Mouse (Mus musculus): Measurements from ENCODE around the gene Pcnx2. TPM values are rescaled to one million over a fixed set of nuclear protein-coding genes. Genes with fewer than 3 reads are reported as not detected.

Gene Pcnx2
- total and polyA plus RNA-seq, 3 experiments, result not detected

- Histone ChIP-seq H3K27ac (ENCODE audit: insufficient read depth, low read depth) (no peak overlapping the region), H3K4me2 (ENCODE audit: insufficient read depth, low read depth, poor library complexity, severe bottlenecking) (no peak overlapping the region), H3K4me1 (ENCODE audit: control insufficient read depth in 1 of 2, insufficient read depth in 2 of 2) (peaks cover 0 to 7% of the 10 kb centered on the region in 2 experiments; a peak in 2 of 4 replicates), H3K4me3 (replicated peaks in 1 of 3; ENCODE audit: low read depth in 2 of 3, low read length in 2 of 3, poor library complexity in 1 of 3) (no peak overlapping the region), H3K9ac (ENCODE audit: insufficient read depth, low read depth) (no peak overlapping the region), H3K9me3 (replicated peaks; ENCODE audit: low read length) (no peaks in the 10 kb centered on the region), H3K27me3 (replicated peaks) (peaks cover 5% of the 10 kb centered on the region), H3K79me2 (replicated peaks; ENCODE audit: control insufficient read depth, extremely low read depth, insufficient read depth, poor library complexity, severe bottlenecking) (no peaks in the 10 kb centered on the region), H3K36me3 (replicated peaks in 1 of 2; ENCODE audit: control insufficient read depth in 1 of 2, insufficient read depth in 1 of 2, low read length in 1 of 2) (no peaks in the 10 kb centered on the region)
- dilution Hi-C loops (cut with MboI; ENCODE audit: extremely low pct_ligation_motif_present, extremely low pct_unique_long_range_greater_than_20kb, low sequenced_read_pairs), result no loop called here
- no peak for TF ChIP-seq POLR2A (IDR thresholded peaks at IDR 0.05; ENCODE audit: low read depth, low read length)
- TF ChIP-seq PAX5 (IDR thresholded peaks at IDR 0.05; ENCODE audit: low read length), result no peak
- TF ChIP-seq GABPA (IDR thresholded peaks at IDR 0.05; ENCODE audit: insufficient replicate concordance, low read depth, low read length), result no peak
- in situ Hi-C loops (cut with MboI; ENCODE audit: low pct_ligation_motif_present, low pct_unique_long_range_greater_than_20kb, low sequenced_read_pairs), result no loop called here
- no peak for DNase-seq (ENCODE audit: extremely low read depth)
Observed at GRCm38 (mm10) chr8:125856160-125856559, 42.0 kb downstream of the Pcnx2 start.

- in situ Hi-C loops (cut with MboI; ENCODE audit: low pct_ligation_motif_present, low pct_unique_long_range_greater_than_20kb, low sequenced_read_pairs), result no loop called here
- no peak for DNase-seq (ENCODE audit: extremely low read depth)
- H3K4me3 ChIP-seq (replicated peaks in 1 of 3; ENCODE audit: low read depth in 2 of 3, low read length in 2 of 3, poor library complexity in 1 of 3), result no peak overlapping the region
- H3K36me3 ChIP-seq (replicated peaks in 1 of 2; ENCODE audit: control insufficient read depth in 1 of 2, insufficient read depth in 1 of 2, low read length in 1 of 2), result no peaks in the 10 kb centered on the region
- peaks cover 5% of the 10 kb centered on the region for H3K27me3 ChIP-seq (replicated peaks)
- H3K4me2 ChIP-seq (ENCODE audit: insufficient read depth, low read depth, poor library complexity, severe bottlenecking), result no peak overlapping the region
- peaks cover 0 to 7% of the 10 kb centered on the region in 2 experiments; a peak in 2 of 4 replicates for H3K4me1 ChIP-seq (ENCODE audit: control insufficient read depth in 1 of 2, insufficient read depth in 2 of 2)
- no peak overlapping the region for H3K27ac ChIP-seq (ENCODE audit: insufficient read depth, low read depth)
- H3K9ac ChIP-seq (ENCODE audit: insufficient read depth, low read depth), result no peak overlapping the region
- H3K79me2 ChIP-seq (replicated peaks; ENCODE audit: control insufficient read depth, extremely low read depth, insufficient read depth, poor library complexity, severe bottlenecking), result no peaks in the 10 kb centered on the region
- no peak for TF ChIP-seq RAD21 (IDR thresholded peaks at IDR 0.05; ENCODE audit: low read depth, low read length)
- H3K9me3 ChIP-seq (replicated peaks; ENCODE audit: low read length), result no peaks in the 10 kb centered on the region
- dilution Hi-C loops (cut with MboI; ENCODE audit: extremely low pct_ligation_motif_present, extremely low pct_unique_long_range_greater_than_20kb, low sequenced_read_pairs), result no loop called here
Observed at GRCm38 (mm10) chr8:125854379-125854778, 43.7 kb downstream of the Pcnx2 start.

- peaks cover 5% of the 10 kb centered on the region for H3K27me3 ChIP-seq (replicated peaks)
- H3K4me1 ChIP-seq (ENCODE audit: control insufficient read depth in 1 of 2, insufficient read depth in 2 of 2), result peaks cover 0 to 1% of the 10 kb centered on the region in 2 experiments; a peak in 2 of 4 replicates
- H3K9me3 ChIP-seq (replicated peaks; ENCODE audit: low read length), result no peaks in the 10 kb centered on the region
- H3K9ac ChIP-seq (ENCODE audit: insufficient read depth, low read depth), result no peak overlapping the region
- no peak overlapping the region for H3K4me2 ChIP-seq (ENCODE audit: insufficient read depth, low read depth, poor library complexity, severe bottlenecking)
- in situ Hi-C loops (cut with MboI; ENCODE audit: low pct_ligation_motif_present, low pct_unique_long_range_greater_than_20kb, low sequenced_read_pairs) (no loop called here), dilution Hi-C loops (cut with MboI; ENCODE audit: extremely low pct_ligation_motif_present, extremely low pct_unique_long_range_greater_than_20kb, low sequenced_read_pairs) (no loop called here)
- H3K36me3 ChIP-seq (replicated peaks in 1 of 2; ENCODE audit: control insufficient read depth in 1 of 2, insufficient read depth in 1 of 2, low read length in 1 of 2), result no peaks in the 10 kb centered on the region
- no peaks in the 10 kb centered on the region for H3K79me2 ChIP-seq (replicated peaks; ENCODE audit: control insufficient read depth, extremely low read depth, insufficient read depth, poor library complexity, severe bottlenecking)
- no peak for DNase-seq (ENCODE audit: extremely low read depth)
- TF ChIP-seq CHD2 (IDR thresholded peaks at IDR 0.05; ENCODE audit: low read length) (no peak), KAT2A (IDR thresholded peaks at IDR 0.05; ENCODE audit: insufficient replicate concordance, low read length) (no peak), MAZ (IDR thresholded peaks at IDR 0.05; ENCODE audit: low read depth, low read length) (no peak), MAFK (IDR thresholded peaks at IDR 0.05; ENCODE audit: insufficient replicate concordance, low read length) (no peak), MAX (IDR thresholded peaks at IDR 0.05; ENCODE audit: low read length) (no peak), CHD1 (IDR thresholded peaks at IDR 0.05; ENCODE audit: low read depth, low read length) (no peak), ZMIZ1 (IDR thresholded peaks at IDR 0.05; ENCODE audit: low read depth, low read length) (no peak), ETS1 (conservative IDR thresholded peaks at IDR 0.05; ENCODE audit: low read depth, low read length) (no peak), NRF1 (IDR thresholded peaks at IDR 0.05; ENCODE audit: low read depth, low read length) (no peak), EP300 (IDR thresholded peaks at IDR 0.05; ENCODE audit: low read length) (no peak), NELFE (IDR thresholded peaks at IDR 0.05; ENCODE audit: low read depth, low read length) (no peak), POLR2A (IDR thresholded peaks at IDR 0.05; ENCODE audit: low read depth, low read length) (no peak), MEF2A (IDR thresholded peaks at IDR 0.05; ENCODE audit: borderline replicate concordance, low read depth, low read length) (no peak), TBP (conservative IDR thresholded peaks at IDR 0.05; ENCODE audit: low read depth, low read length) (no peak)
- no peak overlapping the region for H3K27ac ChIP-seq (ENCODE audit: insufficient read depth, low read depth)
- no peak overlapping the region for H3K4me3 ChIP-seq (replicated peaks in 1 of 3; ENCODE audit: low read depth in 2 of 3, low read length in 2 of 3, poor library complexity in 1 of 3)
Observed at GRCm38 (mm10) chr8:125853300-125853699, 44.8 kb downstream of the Pcnx2 start.
